Mouse (Mus musculus) liver, embryonic 14.5 days (tissue): ENCODE measurements at regions not wholly inside any gene's neighbourhood (a gene's known extent, or its start where the extent isn't known, plus 50 kb on each side); places are given as distances from the start of the nearest gene placed in this dataset.

Experiments
- CTCF ChIP-seq: IDR thresholded peaks from 2 replicates; pipeline ENCODE4 v1.5.1; 2016; ENCODE audit warnings: antibody characterized with exemption, low read depth, control low read depth
- EP300 ChIP-seq: IDR thresholded peaks from 2 replicates; pipeline ENCODE4 v1.6.1; 2016; ENCODE audit warnings: antibody characterized with exemption, low read depth

DNA sequence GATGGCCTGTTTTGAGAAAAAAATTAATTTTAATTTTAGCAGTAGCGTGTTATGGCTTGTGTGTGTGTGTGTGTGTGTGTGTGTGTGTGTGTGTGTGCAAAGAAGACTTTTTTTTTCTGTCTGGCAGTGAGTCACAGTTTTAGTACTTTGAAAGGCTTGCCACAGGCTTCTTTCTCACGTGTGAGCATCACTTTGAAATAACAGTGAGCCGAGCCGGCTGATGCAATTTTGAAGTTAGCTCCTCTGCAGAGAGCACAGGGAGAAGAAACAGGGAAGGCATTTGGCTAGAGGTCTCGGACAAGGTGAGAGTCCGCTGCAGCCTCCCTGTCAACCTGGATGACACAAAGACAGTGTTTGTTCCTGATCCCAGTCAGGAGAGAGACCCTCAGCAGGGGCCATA lies 242.3 kb downstream of the Hivep2 start:
- TF ChIP-seq CTCF (no peak), EP300 (no peak)
